Mouse (Mus musculus): ENCODE data around the gene Olfr1333. TPM values are rescaled to one million over a fixed set of nuclear protein-coding genes. Genes with fewer than 3 reads are reported as not detected.

The Olfr1333 gene
- polyA plus RNA-seq, 1 experiment from 2014 or later: not detected

Other genes starting within 250 kb of the Olfr1333 start
- gene Cfap57, start 215.5 kb downstream of the Olfr1333 start, polyA plus RNA-seq (2014; fragmentation: Nextera tagmentation; extraction: Ambion mirVana): 1.5 TPM in 2 replicates
- gene Ebna1bp2, start 215.5 kb downstream of the Olfr1333 start, polyA plus RNA-seq (2014; fragmentation: Nextera tagmentation; extraction: Ambion mirVana): 100.0 and 117 TPM in 2 replicates
- not detected in 2 replicates for gene Olfr62, start 177.3 kb downstream of the Olfr1333 start, polyA plus RNA-seq (2014; fragmentation: Nextera tagmentation; extraction: Ambion mirVana)
- gene Olfr1342, start 143.5 kb downstream of the Olfr1333 start, polyA plus RNA-seq (2014; fragmentation: Nextera tagmentation; extraction: Ambion mirVana): not detected in 2 replicates
- gene Olfr1341, start 132.8 kb downstream of the Olfr1333 start, polyA plus RNA-seq (2014; fragmentation: Nextera tagmentation; extraction: Ambion mirVana): not detected in 2 replicates
- not detected in 2 replicates for gene Olfr1340, start 116.1 kb downstream of the Olfr1333 start, polyA plus RNA-seq (2014; fragmentation: Nextera tagmentation; extraction: Ambion mirVana)
- gene Olfr1339, start 104.1 kb downstream of the Olfr1333 start, polyA plus RNA-seq (2014; fragmentation: Nextera tagmentation; extraction: Ambion mirVana): not detected in 2 replicates
- gene Olfr1338, start 77.5 kb downstream of the Olfr1333 start, polyA plus RNA-seq (2014; fragmentation: Nextera tagmentation; extraction: Ambion mirVana): not detected in 2 replicates
- gene Olfr1337, start 53.7 kb downstream of the Olfr1333 start, polyA plus RNA-seq (2014; fragmentation: Nextera tagmentation; extraction: Ambion mirVana): not detected in 2 replicates
- not detected in 2 replicates for gene Olfr1335, start 26.3 kb downstream of the Olfr1333 start, polyA plus RNA-seq (2014; fragmentation: Nextera tagmentation; extraction: Ambion mirVana)
- not detected in 2 replicates for gene Olfr1331, start 28.4 kb upstream of the Olfr1333 start, polyA plus RNA-seq (2014; fragmentation: Nextera tagmentation; extraction: Ambion mirVana)
- gene Olfr1330, start 52.3 kb upstream of the Olfr1333 start, polyA plus RNA-seq (2014; fragmentation: Nextera tagmentation; extraction: Ambion mirVana): not detected in 2 replicates
- not detected in 2 replicates for gene Olfr1329, start 81.2 kb upstream of the Olfr1333 start, polyA plus RNA-seq (2014; fragmentation: Nextera tagmentation; extraction: Ambion mirVana)
- not detected in 2 replicates for gene Olfr1328, start 102.3 kb upstream of the Olfr1333 start, polyA plus RNA-seq (2014; fragmentation: Nextera tagmentation; extraction: Ambion mirVana)
- gene Lao1, start 125.3 kb upstream of the Olfr1333 start, polyA plus RNA-seq (2014; fragmentation: Nextera tagmentation; extraction: Ambion mirVana): not detected in 2 replicates

Measured in neural tube, embryonic 14.5 days (tissue).